Mouse (Mus musculus): ENCODE data around the gene Nrg3. TPM values are rescaled to one million over a fixed set of nuclear protein-coding genes. Genes with fewer than 3 reads are reported as not detected.

Nrg3 gene
- total RNA-seq (2015), result not detected in 2 replicates
- total RNA-seq (2017), result not detected in 2 replicates

DNA sequence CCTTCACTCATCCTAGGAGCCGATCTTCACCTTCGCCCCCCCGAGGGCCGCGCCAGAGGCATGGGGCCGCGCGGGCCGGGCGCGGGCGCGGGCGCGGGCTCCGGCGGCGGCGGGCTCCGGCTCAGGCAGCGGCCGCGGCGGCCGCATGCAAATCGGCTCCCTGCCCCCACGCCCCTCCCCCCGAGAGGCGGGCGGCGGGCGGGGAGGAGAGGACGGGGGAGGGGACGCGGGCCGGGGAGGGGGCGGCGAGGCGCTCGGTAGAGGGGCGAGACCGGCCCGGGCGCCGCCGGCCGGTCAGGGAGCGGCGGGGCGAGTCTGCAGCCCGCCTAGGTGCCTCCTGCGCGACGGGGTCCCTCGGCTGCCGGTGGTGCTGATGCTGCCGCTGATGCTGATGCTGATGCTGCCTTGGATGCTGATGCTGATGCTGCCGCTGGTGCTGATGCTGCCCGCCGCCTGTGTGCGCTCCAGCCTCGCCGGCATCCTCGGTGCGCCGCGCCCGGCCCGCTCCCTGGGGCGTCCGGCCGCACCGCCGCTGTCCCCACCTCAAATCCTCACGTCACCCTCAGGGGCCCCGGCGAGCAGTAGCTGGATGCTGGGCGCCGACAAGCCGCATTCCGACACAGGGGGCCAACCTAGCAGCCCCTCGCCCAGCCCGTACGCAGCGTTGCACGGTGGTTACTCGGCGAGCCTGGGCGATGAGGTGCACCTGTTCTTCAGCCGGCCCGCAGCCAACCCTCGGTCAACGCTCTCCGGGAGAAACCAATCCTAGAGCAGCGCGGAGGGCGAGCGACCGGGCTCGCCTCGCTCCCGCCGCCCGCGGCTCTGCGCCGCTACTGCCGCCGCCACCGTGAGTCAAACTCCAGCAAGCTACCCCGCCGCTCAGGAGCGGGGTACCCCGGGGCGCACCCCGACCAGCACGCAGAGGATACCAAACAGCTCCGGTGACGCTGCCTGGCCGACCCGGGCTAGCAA is at the start of gene Nrg3:
Gene Nrg3, minus strand, starts transcription at position 299 of the 972 bp plus-strand sequence.
- ATAC-seq (ENCODE audit: poor library complexity, severe bottlenecking), result no peak

- ATAC-seq (ENCODE audit: poor library complexity, severe bottlenecking), result no peak
Observed at GRCm38 (mm10) chr14:39508956-39509355, 36.1 kb upstream of the Nrg3 start.

DNA sequence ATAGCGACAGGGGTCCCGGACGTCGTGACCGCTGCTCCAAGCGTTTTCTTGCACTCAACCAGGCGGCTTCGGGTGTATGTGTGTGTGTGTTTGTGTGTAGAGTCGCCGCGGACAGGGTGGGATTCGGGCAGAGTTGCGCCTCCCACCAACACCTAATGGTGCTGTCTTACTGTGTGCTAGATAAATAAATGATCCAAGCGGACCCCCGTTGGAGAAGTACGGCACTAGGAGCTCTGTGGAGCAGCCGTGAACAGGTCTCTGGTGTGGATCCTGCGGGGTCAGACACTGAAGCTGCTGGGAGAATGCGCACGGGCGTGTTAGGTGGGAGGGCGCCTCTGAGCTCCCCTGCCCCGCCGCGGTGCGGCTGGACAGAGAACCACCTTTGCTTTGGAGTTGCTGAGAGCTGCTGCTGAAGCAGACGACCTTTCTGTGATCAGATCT is 903 bp upstream of the Nrg3 start:
- no peak for ATAC-seq (ENCODE audit: poor library complexity, severe bottlenecking)

DNA sequence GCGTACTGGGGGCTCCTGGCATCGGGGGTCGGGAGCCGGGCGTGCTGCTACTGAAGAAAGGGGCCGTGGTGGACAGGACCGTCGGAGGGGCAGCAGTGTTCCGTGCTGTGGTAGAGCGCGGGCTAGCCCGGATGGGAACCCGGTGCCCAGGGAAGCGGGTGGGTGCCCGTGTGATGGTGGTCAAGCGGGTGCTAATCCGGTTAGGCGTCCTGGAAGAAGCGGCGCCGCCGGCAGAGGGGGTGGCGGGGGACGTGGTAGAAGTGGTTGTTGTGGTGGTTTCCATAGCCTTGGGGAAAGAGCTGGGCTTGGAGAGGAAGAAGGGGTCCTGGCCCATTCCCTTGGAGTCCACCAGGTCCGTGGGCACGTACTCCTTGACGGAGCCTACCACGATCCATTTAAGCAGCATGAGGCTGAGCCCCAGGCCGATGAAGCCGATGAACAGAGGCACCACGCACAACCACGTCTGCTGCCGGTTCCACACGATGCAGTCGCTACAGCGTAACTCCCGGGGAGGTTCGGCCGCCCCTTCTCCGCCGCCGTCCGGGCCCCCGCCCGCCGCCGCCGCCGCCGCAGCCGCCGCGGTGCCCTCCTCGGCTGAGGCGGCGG is 639 bp downstream of the Nrg3 start:
- ATAC-seq (ENCODE audit: poor library complexity, severe bottlenecking), result no peak

DNA sequence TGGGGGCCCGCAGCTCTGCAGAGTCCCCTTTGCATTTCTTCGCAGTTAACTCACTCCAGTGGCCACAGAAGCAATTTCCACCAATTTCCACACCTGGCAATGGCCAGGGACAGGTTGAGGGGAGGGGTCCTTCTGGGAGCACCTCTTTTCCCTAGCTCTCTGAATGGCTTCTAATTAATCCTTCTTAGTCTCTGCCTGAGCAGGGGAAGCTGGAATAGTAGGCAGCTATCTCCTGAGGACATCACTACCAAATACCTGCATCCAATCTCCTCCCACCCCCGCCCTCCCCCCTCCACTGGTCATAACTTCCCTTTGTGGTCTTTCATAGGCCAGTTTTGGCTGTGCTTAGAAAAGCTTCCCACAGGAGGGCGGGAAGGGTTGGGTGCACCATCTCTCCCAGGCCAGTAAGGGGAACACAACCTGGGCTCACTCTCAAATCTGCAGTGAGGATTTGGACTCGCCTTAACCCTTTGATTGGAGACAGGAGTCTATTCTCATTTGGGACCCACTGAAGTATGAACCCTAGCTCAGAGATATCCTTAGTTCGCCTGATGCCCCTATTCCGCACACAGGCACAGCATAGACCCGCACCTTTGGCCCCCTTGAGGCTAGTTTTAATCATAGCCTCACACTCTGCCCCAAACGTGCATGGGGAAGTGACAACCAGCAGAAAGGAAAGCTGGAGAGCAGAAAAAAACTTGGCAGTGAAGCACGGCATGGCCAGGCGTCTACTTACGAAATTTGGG is 1.5 kb downstream of the Nrg3 start:
- no peak for ATAC-seq (ENCODE audit: poor library complexity, severe bottlenecking)

DNA sequence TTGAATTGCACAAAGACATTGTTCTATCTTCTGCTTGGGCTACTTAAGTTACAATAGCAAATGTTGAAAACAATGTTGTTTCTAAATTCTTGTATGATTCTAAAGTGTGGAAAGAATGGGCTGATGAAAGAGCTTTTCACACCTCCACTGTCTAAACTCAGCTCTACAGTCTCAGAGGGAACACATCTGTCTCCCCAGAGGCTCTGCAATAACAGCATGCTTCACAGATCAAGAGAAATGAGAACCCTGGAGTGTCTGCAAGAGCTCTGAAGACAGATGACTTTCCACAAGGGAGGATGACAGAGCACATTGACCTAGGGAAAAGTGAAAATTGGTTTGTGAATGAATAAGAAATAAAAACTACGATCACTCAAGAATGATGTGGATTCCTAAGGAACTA is 27.4 kb downstream of the Nrg3 start:
- ATAC-seq (ENCODE audit: poor library complexity, severe bottlenecking), result no peak

DNA sequence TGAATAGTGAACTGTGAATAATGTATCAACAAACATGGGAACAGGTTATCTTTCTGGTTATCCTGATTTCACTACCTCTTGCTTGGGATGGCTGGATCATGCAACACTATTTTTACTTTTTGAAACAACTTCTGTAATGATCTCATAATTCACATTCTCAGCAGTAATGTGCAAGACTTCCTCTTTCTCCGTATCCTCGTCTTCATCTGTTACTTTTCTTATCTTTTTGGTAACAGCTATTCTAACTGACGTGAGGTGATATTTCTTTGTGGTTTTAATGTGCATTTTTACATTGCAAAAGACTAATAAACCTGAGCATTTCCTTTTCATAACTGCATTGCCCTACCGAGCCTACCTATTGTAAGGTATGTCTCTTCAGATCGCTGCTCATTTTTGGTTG is 44.4 kb downstream of the Nrg3 start:
- no peak for ATAC-seq (ENCODE audit: poor library complexity, severe bottlenecking)

- no peak for ATAC-seq (ENCODE audit: poor library complexity, severe bottlenecking)
Observed at GRCm38 (mm10) chr14:39421874-39422273, 51.0 kb downstream of the Nrg3 start.

DNA sequence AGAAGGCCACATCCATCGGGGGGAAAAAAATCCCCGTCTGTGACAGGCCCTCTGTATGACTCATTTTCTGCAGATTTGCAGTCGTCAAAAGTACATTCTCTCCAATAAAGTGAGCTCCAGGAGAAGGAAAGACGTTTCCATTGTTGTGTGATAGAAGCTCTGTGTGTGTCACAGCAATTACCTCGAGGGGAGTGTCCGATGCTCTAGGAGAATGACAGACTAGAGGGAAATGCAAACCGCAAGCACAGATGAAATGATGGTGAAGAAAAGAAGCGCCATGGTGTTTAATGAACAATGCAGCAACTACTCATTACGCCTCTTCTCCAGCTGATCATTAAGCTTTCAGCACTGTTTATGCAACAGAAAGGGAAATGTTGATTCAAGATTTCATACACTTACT is 59.6 kb downstream of the Nrg3 start:
- ATAC-seq (ENCODE audit: poor library complexity, severe bottlenecking), result no peak

DNA sequence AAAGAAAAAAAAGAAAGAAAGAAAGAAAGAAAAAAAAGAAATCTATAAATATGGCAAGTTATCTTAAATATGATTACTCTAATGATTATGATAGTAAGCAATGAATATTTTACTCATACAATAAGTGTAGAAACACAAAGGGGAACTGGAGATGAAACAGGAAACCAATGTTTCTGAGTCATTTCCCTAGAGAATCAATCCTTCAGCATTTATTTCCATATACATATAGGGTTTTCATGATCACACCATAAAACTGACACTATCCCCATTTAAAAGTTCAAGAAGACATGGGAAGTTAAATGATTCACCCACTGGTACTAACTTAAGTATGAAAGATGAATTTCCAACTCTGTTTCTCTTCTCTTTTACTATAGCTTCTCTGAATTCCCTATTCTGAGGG is 86.0 kb downstream of the Nrg3 start:
- ATAC-seq (ENCODE audit: poor library complexity, severe bottlenecking), result no peak

DNA sequence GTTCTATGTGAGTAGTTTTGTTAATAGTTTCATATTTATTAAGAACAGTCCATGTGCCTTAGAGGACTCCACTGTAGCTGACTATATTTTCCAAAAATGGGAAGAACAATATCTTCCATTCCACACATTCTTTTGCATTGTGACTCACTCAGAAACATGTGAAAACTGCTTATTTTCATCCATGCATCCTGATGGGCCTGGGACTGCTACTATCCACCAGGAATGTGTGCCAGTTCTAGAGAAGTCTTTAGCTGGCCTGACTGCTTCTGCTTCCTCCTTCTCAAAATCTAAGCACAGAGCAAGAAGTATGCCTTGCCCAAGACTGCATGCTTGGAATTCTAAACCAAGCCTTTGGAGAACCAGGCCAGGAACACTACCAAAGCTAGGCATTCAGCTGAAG is 91.6 kb downstream of the Nrg3 start:
- no peak for ATAC-seq (ENCODE audit: poor library complexity, severe bottlenecking)

DNA sequence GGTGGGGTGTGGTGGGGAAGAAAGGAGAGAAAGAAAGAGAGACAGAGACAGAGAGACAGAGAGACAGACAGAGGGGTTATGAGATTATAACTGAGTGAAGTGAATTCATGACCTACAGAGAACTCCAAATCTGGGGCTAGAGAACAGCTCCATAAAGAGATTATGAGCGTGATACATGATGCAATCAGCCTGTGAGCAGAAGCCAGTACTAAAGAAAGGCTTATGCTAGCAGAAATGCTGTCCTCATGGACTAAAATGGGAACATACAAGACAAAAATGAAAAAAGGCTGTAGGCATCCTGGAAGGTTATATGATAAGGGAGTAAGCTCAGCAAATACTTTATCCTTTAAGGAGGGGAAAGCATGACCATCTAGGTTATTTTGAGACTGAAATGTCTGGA is 99.7 kb downstream of the Nrg3 start:
- no peak for ATAC-seq (ENCODE audit: poor library complexity, severe bottlenecking)

- no peak for ATAC-seq (ENCODE audit: poor library complexity, severe bottlenecking)
Observed at GRCm38 (mm10) chr14:39356251-39356650, 116.6 kb downstream of the Nrg3 start.

DNA sequence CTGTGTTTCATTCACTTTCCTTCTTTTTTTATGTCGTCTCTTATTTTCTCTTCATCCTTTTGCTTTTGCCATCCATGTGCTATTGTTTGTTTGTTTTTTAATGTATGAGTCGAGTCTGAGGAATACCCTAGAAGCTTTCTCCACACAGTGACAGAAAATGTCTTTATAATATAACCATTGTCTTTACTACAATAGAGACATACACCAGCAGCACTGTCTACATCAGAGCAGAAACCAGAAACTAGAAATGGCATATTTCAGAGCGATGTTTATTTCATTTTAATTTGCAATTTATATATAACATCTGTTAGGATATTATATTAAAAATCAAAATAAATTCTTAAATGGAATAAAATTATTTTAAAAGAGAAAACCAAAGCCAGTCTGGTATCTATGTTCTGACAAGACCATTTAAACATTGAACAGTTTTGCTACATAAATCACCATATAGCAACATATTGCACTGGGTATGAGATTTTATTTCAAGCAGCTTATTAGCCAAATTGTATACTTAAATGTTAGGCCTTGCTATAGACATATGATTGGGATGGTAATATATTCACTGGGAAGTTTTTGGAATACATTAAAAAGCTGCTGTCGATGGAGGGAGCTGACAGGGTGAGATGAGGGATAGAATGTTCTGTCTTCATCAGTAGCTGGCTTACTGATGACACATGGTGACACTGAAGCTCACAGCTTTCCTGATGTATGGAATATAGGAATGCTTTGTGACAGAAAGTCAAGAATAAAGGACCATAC is 120.7 kb downstream of the Nrg3 start:
- no peak for ATAC-seq (ENCODE audit: poor library complexity, severe bottlenecking)

DNA sequence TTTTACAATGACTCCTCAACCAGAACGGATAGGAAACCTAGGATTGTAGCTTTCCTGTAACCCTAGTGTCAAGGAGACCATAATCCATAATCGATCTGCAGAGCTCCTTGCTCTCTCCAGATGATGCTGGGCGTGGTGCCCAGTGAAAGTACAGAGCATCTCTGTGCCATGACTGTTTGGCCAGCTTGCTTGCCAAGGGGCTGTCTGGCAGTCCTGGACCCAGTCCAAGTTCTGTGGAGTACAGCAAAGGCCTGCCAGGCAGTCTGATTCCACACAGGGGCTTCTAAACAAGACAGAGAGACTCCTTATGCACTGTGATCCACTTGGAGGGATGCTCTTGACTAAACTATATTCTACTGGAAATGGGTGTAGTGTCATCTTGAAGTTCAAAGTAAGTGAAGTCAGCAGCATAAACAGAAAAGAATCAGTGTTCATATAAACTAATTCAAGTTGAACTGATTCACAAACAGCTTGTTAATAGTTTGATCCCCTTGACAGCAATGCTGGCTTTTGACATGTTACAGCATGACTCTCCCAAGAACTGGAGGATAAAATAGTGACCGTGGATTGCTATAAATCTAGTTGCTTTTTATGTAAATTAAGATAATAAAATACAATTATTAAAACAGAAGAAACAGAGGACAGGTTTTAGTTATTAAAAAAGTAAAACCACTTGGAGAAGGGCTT is 155.3 kb downstream of the Nrg3 start:
- ATAC-seq (ENCODE audit: poor library complexity, severe bottlenecking), result no peak

DNA sequence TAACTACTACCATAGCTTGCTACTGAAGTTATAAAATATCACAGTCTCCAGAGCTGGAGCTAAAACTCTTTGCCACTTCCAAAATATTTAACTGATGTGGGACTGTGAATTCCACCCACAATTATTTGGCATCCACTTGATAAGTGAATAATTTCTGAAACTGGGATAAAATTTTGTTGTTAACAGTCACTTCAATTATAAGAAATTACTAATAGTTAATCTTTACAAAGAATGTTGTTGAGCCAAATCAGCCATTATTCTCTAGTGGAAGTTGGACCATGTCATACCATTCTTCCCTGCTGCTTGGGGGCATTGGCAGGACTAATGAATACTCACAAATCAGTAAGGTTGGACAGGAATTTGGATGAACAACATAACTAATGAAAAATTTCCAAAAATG is 158.8 kb downstream of the Nrg3 start:
- ATAC-seq (ENCODE audit: poor library complexity, severe bottlenecking), result no peak

DNA sequence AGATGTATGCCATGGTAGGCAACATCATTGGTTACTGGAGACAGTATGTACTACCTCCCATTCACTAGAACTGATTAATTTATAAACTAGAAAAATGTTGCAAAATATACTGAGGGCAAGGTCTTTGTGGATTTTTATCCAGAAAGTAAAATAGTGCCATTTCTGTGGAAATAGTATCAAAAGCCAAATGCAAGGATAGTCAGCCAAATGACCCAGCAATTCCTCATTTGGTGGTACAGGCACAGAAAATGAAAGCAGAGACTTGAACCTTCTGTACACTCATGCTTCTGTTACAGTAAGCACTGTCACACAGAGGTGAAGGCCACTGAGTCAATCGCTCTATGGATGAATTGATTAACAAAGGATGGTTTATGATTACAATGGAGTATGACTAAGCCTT is 207.8 kb downstream of the Nrg3 start:
- ATAC-seq (ENCODE audit: poor library complexity, severe bottlenecking), result no peak

- no peak for ATAC-seq (ENCODE audit: poor library complexity, severe bottlenecking)
Observed at GRCm38 (mm10) chr14:39264422-39264821, 208.5 kb downstream of the Nrg3 start.

DNA sequence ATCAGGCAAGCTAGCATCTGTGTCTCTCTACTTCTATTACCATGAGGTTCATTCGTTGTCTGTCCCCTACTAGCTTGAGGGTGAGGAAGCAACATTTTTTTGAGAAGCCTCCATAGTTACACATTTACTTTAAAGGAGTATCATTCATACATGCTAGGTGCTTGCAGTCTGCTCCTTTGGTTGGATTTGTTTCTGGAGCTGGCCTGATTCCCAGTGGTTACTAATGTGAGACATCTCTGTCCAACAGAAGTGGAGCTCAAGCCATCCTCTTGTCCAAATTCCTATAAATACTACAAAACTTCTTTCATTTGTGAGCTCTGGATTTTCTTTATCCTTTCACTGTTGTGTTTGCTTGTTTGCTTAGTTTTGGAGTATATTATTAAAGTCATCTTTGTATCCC is 211.9 kb downstream of the Nrg3 start:
- no peak for ATAC-seq (ENCODE audit: poor library complexity, severe bottlenecking)

DNA sequence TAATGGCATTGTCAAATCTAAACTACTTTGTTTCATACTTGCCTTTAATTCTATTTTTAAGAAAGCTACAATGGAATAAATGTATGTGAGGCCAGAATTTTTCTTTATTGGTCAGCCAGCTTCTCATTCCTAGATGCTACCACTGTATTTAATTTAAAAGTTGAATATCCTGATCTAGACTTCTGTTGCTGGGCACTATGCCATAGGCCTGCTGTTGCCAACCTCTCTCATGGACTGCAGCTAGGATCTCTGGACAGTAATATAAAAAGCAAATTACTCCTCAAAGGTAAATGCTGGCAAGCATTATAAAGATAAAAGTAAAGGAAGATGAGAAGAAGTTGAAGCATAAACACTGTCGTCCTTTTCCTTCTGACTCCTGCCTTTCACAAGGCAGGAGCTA is 217.5 kb downstream of the Nrg3 start:
- ATAC-seq (ENCODE audit: poor library complexity, severe bottlenecking), result no peak
